Mouse (Mus musculus) spleen, adult 2 months (tissue): ENCODE measurements at regions not wholly inside any gene's neighbourhood (a gene's known extent, or its start where the extent isn't known, plus 50 kb on each side); places are given as distances from the start of the nearest gene placed in this dataset.

Source experiments
- CTCF ChIP-seq: fragments of 200-500 bp; IDR thresholded peaks from 2 replicates; pipeline ENCODE4 v1.5.1; 2011; ENCODE audit warnings: mild to moderate bottlenecking, inconsistent platforms; ENCODE audit not compliant: insufficient read depth, insufficient read length, insufficient replicate concordance; ENCODE audit errors: extremely low read depth
- POLR2A ChIP-seq: fragments of 200-500 bp; IDR thresholded peaks from 2 replicates; pipeline ENCODE4 v1.6.1; 2011; ENCODE audit warnings: low read depth, low read length, inconsistent platforms

- TF ChIP-seq CTCF (no peak), POLR2A (no peak)
These were observed 67.8 kb upstream of the Lcn4 start for GRCm38 (mm10) chr2:26738926-26739325.
